Mouse (Mus musculus) limb, embryonic 10.5 days (tissue): ENCODE measurements around the gene Zdhhc6. TPM values are rescaled to one million over a fixed set of nuclear protein-coding genes. Genes with fewer than 3 reads are reported as not detected.

Experiments used
- DNase-seq: peaks from one replicate; pipeline ENCODE4 v3.0.0-alpha.2; 2017; ENCODE audit warnings: low spot score
- H3K27ac ChIP-seq: fragments of 300-500 bp; sonication (generic); 2 replicates; pipeline ENCODE4 v1.5.1; 2016; ENCODE audit warnings: mild to moderate bottlenecking
- H3K27me3 ChIP-seq: fragments of 300-500 bp; sonication (generic); 2 replicates; pipeline ENCODE4 v1.6.1; 2016; ENCODE audit warnings: low read depth, mild to moderate bottlenecking; ENCODE audit not compliant: poor library complexity, severe bottlenecking
- H3K36me3 ChIP-seq: fragments of 300-500 bp; sonication (generic); 2 replicates; pipeline ENCODE4 v1.6.1; 2016; ENCODE audit warnings: mild to moderate bottlenecking, moderate library complexity
- H3K4me1 ChIP-seq: fragments of 300-500 bp; sonication (generic); 2 replicates; pipeline ENCODE4 v1.6.1; 2016
- H3K4me3 ChIP-seq: fragments of 300-500 bp; sonication (generic); 2 replicates; pipeline ENCODE4 v1.5.1; 2016; ENCODE audit warnings: mild to moderate bottlenecking, moderate library complexity
- H3K9me3 ChIP-seq: fragments of 300-500 bp; sonication (generic); replicated peaks from 2 replicates; pipeline ENCODE4 v1.6.1; 2016; ENCODE audit warnings: mild to moderate bottlenecking
- WGBS: fragments of 180-500 bp; shearing (Covaris S2); methylation state at CpG from one replicate; pipeline ENCODE4 v1.1.7; 2016; 5-methylcytosine and 5-hydroxymethylcytosine counted together
- polyA plus RNA-seq: library from polyadenylated mRNA; unstranded; fragments of >200 nt; fragmentation: Nextera tagmentation; extraction: Ambion mirVana; gene quantifications from 2 replicates; pipeline ENCODE4 v1.2.1, GENCODE M21; 2016

Gene Zdhhc6
- polyA plus RNA-seq, 1 experiment from 2014 or later: 120 TPM

GRCm38 (mm10) chr19:55247991-55248520 is 67.8 kb downstream of the Zdhhc6 start:
- peaks cover 10% of the 10 kb centered on the region for H3K27me3 ChIP-seq
- no peak for DNase-seq
- no peaks in the 10 kb centered on the region for H3K36me3 ChIP-seq
- H3K4me1 ChIP-seq: peaks cover 11% of the 10 kb centered on the region
- H3K9me3 ChIP-seq: no peaks in the 10 kb centered on the region
- H3K4me3 ChIP-seq: no peak overlapping the region
- no peak overlapping the region for H3K27ac ChIP-seq
- 68% methylated on average over 9 of the region's 9 CpGs for WGBS

GRCm38 (mm10) chr19:55247563-55247962 is 68.3 kb downstream of the Zdhhc6 start:
- no peak overlapping the region for H3K4me3 ChIP-seq
- H3K27me3 ChIP-seq: peaks cover 5% of the 10 kb centered on the region; the same call in 1 of the 2 replicates
- H3K27ac ChIP-seq: no peak overlapping the region
- peaks cover 9% of the 10 kb centered on the region for H3K4me1 ChIP-seq
- no peaks in the 10 kb centered on the region for H3K9me3 ChIP-seq
- H3K36me3 ChIP-seq: no peaks in the 10 kb centered on the region
- 81% methylated on average over 5 of the region's 5 CpGs for WGBS
- DNase-seq: no peak

GRCm38 (mm10) chr19:55244791-55245231 is 71.0 kb downstream of the Zdhhc6 start:
- H3K36me3 ChIP-seq: no peaks in the 10 kb centered on the region
- peak; percentile 42 for DNase-seq
- WGBS: 23% methylated on average over 7 of the region's 7 CpGs
- no peak overlapping the region for H3K4me3 ChIP-seq
- peak overlapping the region; percentile 10; the same call in 1 of the 2 replicates for H3K27ac ChIP-seq
- H3K9me3 ChIP-seq: no peaks in the 10 kb centered on the region
- no peaks in the 10 kb centered on the region for H3K27me3 ChIP-seq
- peaks cover 9% of the 10 kb centered on the region for H3K4me1 ChIP-seq

GRCm38 (mm10) chr19:55241186-55241645 is 74.6 kb downstream of the Zdhhc6 start, which contains the start of gene Gucy2g:
Gene Gucy2g (minus strand): TSS chr19:55241236.
- Histone ChIP-seq H3K36me3 (no peaks in the 10 kb centered on the region), H3K9me3 (no peaks in the 10 kb centered on the region), H3K27me3 (no peaks in the 10 kb centered on the region), H3K27ac (no peak within 1 kb of the TSS), H3K4me3 (no peak within 1 kb of the TSS), H3K4me1 (peaks cover 9% of the 10 kb centered on the region)
- no peak for DNase-seq
- WGBS: 81% methylated on average over 6 of the region's 6 CpGs

- H3K36me3 ChIP-seq: no peaks in the 10 kb centered on the region
- DNase-seq: no peak
- no peak overlapping the region for H3K4me3 ChIP-seq
- peaks cover 4% of the 10 kb centered on the region for H3K4me1 ChIP-seq
- WGBS: 76% methylated on average over 6 of the region's 6 CpGs
- H3K27ac ChIP-seq: no peak overlapping the region
- H3K27me3 ChIP-seq: no peaks in the 10 kb centered on the region
- H3K9me3 ChIP-seq: no peaks in the 10 kb centered on the region
Measured at GRCm38 (mm10) chr19:55239766-55240426, 75.9 kb downstream of the Zdhhc6 start.

GRCm38 (mm10) chr19:55236564-55236963 is 79.3 kb downstream of the Zdhhc6 start:
- Histone ChIP-seq H3K36me3 (no peaks in the 10 kb centered on the region), H3K27ac (no peak overlapping the region), H3K9me3 (no peaks in the 10 kb centered on the region), H3K4me1 (no peaks in the 10 kb centered on the region), H3K27me3 (no peaks in the 10 kb centered on the region), H3K4me3 (no peak overlapping the region)
- no peak for DNase-seq
- 81% methylated on average over 5 of the region's 5 CpGs for WGBS

- H3K27me3 ChIP-seq: no peaks in the 10 kb centered on the region
- no peak for DNase-seq
- H3K9me3 ChIP-seq: no peaks in the 10 kb centered on the region
- WGBS: 41% methylated on average over 2 of the region's 2 CpGs
- no peak overlapping the region for H3K27ac ChIP-seq
- H3K4me3 ChIP-seq: no peak overlapping the region
- H3K4me1 ChIP-seq: no peaks in the 10 kb centered on the region
- no peaks in the 10 kb centered on the region for H3K36me3 ChIP-seq
Measured at GRCm38 (mm10) chr19:55236026-55236425, 79.8 kb downstream of the Zdhhc6 start.

- no peaks in the 10 kb centered on the region for H3K9me3 ChIP-seq
- H3K27ac ChIP-seq: no peak overlapping the region
- no peak overlapping the region for H3K4me3 ChIP-seq
- no peak for DNase-seq
- no peaks in the 10 kb centered on the region for H3K4me1 ChIP-seq
- H3K36me3 ChIP-seq: no peaks in the 10 kb centered on the region
- whole genome bisulfite sequencing: 72% methylated on average over 8 of the region's 8 CpGs
- H3K27me3 ChIP-seq: no peaks in the 10 kb centered on the region
Measured at GRCm38 (mm10) chr19:55232136-55232535, 83.7 kb downstream of the Zdhhc6 start.

GRCm38 (mm10) chr19:55231081-55231480 is 84.8 kb downstream of the Zdhhc6 start:
- no peaks in the 10 kb centered on the region for H3K9me3 ChIP-seq
- H3K27me3 ChIP-seq: no peaks in the 10 kb centered on the region
- 79% methylated on average over 10 of the region's 10 CpGs for WGBS
- no peak overlapping the region for H3K27ac ChIP-seq
- H3K36me3 ChIP-seq: no peaks in the 10 kb centered on the region
- no peak for DNase-seq
- H3K4me3 ChIP-seq: no peak overlapping the region
- H3K4me1 ChIP-seq: no peaks in the 10 kb centered on the region

- no peak overlapping the region for H3K27ac ChIP-seq
- H3K27me3 ChIP-seq: no peaks in the 10 kb centered on the region
- H3K4me3 ChIP-seq: no peak overlapping the region
- DNase-seq: no peak
- H3K36me3 ChIP-seq: no peaks in the 10 kb centered on the region
- 85% methylated on average over 7 of the region's 7 CpGs for WGBS
- H3K9me3 ChIP-seq: no peaks in the 10 kb centered on the region
- 0 out of 2 replicates have a peak, but pooled peaks cover 4% of the 10 kb centered on the region for H3K4me1 ChIP-seq
Measured at GRCm38 (mm10) chr19:55227135-55227534, 88.7 kb downstream of the Zdhhc6 start.

- H3K36me3 ChIP-seq: no peaks in the 10 kb centered on the region
- 79% methylated on average over 5 of the region's 5 CpGs for WGBS
Measured at GRCm38 (mm10) chr19:55226621-55227020, 89.2 kb downstream of the Zdhhc6 start.

GRCm38 (mm10) chr19:55222268-55222667 is 93.6 kb downstream of the Zdhhc6 start:
- no peak overlapping the region for H3K4me3 ChIP-seq
- 93% methylated on average over 9 of the region's 9 CpGs for WGBS
- peaks cover 7% of the 10 kb centered on the region; the same call in 1 of the 2 replicates for H3K27me3 ChIP-seq
- no peak for DNase-seq
- no peaks in the 10 kb centered on the region for H3K36me3 ChIP-seq
- no peaks in the 10 kb centered on the region for H3K9me3 ChIP-seq
- H3K27ac ChIP-seq: no peak overlapping the region
- H3K4me1 ChIP-seq: peaks cover 14% of the 10 kb centered on the region

More at GRCm38 (mm10) chr19:55226621-55227020, 89.2 kb downstream of the Zdhhc6 start:
- Histone ChIP-seq H3K4me1 (0 out of 2 replicates have a peak, but pooled peaks cover 4% of the 10 kb centered on the region), H3K27me3 (no peaks in the 10 kb centered on the region), H3K9me3 (no peaks in the 10 kb centered on the region), H3K4me3 (no peak overlapping the region), H3K27ac (no peak overlapping the region)
- no peak for DNase-seq
